Mouse (Mus musculus) activated CD4-positive, CD25-positive, alpha-beta regulatory T cell, adult 4 months (primary cell): ENCODE measurements around the gene Bptf. TPM values are rescaled to one million over a fixed set of nuclear protein-coding genes. Genes with fewer than 3 reads are reported as not detected.
"Not testable (repeated sequence)": the region's sequence is repeated elsewhere in the genome, so short reads cannot be mapped to it uniquely, and the experiment has no call there.

Source experiments
- ATAC-seq: one replicate; pipeline ENCODE4 v1.8.0; 2017
- polyA plus RNA-seq, 2 experiments: library from polyadenylated mRNA; unstranded; fragments of 100-300 nt; shearing (Covaris generic); gene quantifications; one replicate each; pipeline ENCODE4 v1.2.1; 2017

The Bptf gene
- 10 to 100 TPM; 57.7 to 74.0 TPM for polyA plus RNA-seq

- ATAC-seq: peak; percentile 88
Observed at GRCm38 (mm10) chr11:107131749-107132421, at the start of gene Bptf. Bptf (minus strand) TSS chr11:107132127.

- ATAC-seq: no peak
Observed at GRCm38 (mm10) chr11:107161215-107161614, 29.3 kb upstream of the Bptf start.

GRCm38 (mm10) chr11:107159034-107159433, 27.1 kb upstream of the Bptf start:
- no peak for ATAC-seq

GRCm38 (mm10) chr11:107156977-107157642, 25.2 kb upstream of the Bptf start:
- ATAC-seq: no peak

- no peak for ATAC-seq
Observed at GRCm38 (mm10) chr11:107155292-107155691, 23.4 kb upstream of the Bptf start.

GRCm38 (mm10) chr11:107154431-107154830, 22.5 kb upstream of the Bptf start:
- ATAC-seq: no peak

- no peak for ATAC-seq
Observed at GRCm38 (mm10) chr11:107153645-107154044, 21.7 kb upstream of the Bptf start.

GRCm38 (mm10) chr11:107151809-107152208, 19.9 kb upstream of the Bptf start:
- no peak for ATAC-seq

GRCm38 (mm10) chr11:107143956-107144355, 12.0 kb upstream of the Bptf start:
- not testable (repeated sequence) for ATAC-seq

- no peak for ATAC-seq
Observed at GRCm38 (mm10) chr11:107142382-107142781, 10.5 kb upstream of the Bptf start.

- ATAC-seq: no peak
Observed at GRCm38 (mm10) chr11:107140756-107141155, 8.8 kb upstream of the Bptf start.

GRCm38 (mm10) chr11:107138633-107139032, 6.7 kb upstream of the Bptf start:
- ATAC-seq: no peak

- no peak for ATAC-seq
Observed at GRCm38 (mm10) chr11:107137593-107137992, 5.7 kb upstream of the Bptf start.

GRCm38 (mm10) chr11:107136458-107136857, 4.5 kb upstream of the Bptf start:
- not testable (repeated sequence) for ATAC-seq

GRCm38 (mm10) chr11:107135741-107136140, 3.8 kb upstream of the Bptf start:
- ATAC-seq: no peak

GRCm38 (mm10) chr11:107132426-107132825, 499 bp upstream of the Bptf start:
- no peak for ATAC-seq

GRCm38 (mm10) chr11:107130879-107131748, 813 bp downstream of the Bptf start:
- peak; percentile 41 for ATAC-seq

- no peak for ATAC-seq
Observed at GRCm38 (mm10) chr11:107130221-107130788, 1.6 kb downstream of the Bptf start.

GRCm38 (mm10) chr11:107129641-107130040, 2.3 kb downstream of the Bptf start:
- no peak for ATAC-seq

GRCm38 (mm10) chr11:107126716-107127115, 5.2 kb downstream of the Bptf start:
- ATAC-seq: not testable (repeated sequence)

- no peak for ATAC-seq
Observed at GRCm38 (mm10) chr11:107125011-107125410, 6.9 kb downstream of the Bptf start.

GRCm38 (mm10) chr11:107124327-107124731, 7.6 kb downstream of the Bptf start:
- ATAC-seq: peak; percentile 91

GRCm38 (mm10) chr11:107117789-107118188, 14.1 kb downstream of the Bptf start:
- no peak for ATAC-seq
